17 mouse cellular contexts compared by ENCODE assay signal in the genomic region with DNA sequence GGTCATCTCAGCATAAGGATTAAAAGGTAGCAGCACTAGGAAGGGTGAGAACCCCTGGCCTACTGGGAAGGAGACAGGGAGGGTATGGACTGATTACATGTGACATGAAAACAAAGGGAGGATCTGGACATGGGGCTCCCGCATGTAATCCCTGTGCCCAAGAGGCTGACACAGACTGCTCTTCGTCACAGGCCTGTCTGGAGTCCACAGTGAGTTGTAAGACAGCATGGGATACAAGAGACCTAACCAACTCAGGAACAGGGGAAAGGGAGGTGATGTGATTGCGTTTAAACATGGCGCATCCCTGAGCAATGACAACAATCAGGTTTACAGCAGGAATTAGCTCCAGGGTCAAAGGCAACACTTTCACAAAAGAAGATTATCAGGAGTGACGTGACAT.
"Had no signal": no experiment of that assay in that cellular context is flagged by ENCODE, and none has a peak within 500 bp of the region (broad histone marks: within the 10 kb centered on the region; RNA-seq: fewer than 3 reads in every experiment).

No protein-coding gene starts in this region.

- DNase-seq: lung, adult 18-20 months; lung, embryonic 14.5 days; lung, postnatal 10 days; lung, postnatal 4 days; right cerebral cortex, adult 18-20 months; thymus, adult 2 months; thymus, postnatal 25 days; thymus, postnatal 4 days had no signal

- ATAC-seq: midbrain, embryonic 13.5 days; midbrain, embryonic 15.5 days had no signal

- H3K4me3 ChIP-seq: midbrain, embryonic 10.5 days; midbrain, embryonic 13.5 days; midbrain, embryonic 15.5 days; myocyte; neural tube, embryonic 13.5 days; neural tube, embryonic 15.5 days; stomach, embryonic 15.5 days had no signal

- H3K27ac ChIP-seq: liver, embryonic 14.5 days; midbrain, embryonic 10.5 days; midbrain, embryonic 13.5 days; midbrain, embryonic 15.5 days; neural tube, embryonic 13.5 days; neural tube, embryonic 15.5 days; stomach, embryonic 15.5 days; stomach, postnatal 0 days had no signal

- H3K27me3 ChIP-seq: midbrain, embryonic 13.5 days; midbrain, embryonic 15.5 days; neural tube, embryonic 13.5 days; neural tube, embryonic 15.5 days; stomach, embryonic 15.5 days had no signal

- H3K9ac ChIP-seq: liver, embryonic 14.5 days; lung, embryonic 14.5 days; midbrain, embryonic 13.5 days; midbrain, embryonic 15.5 days; neural tube, embryonic 13.5 days; neural tube, embryonic 15.5 days; stomach, embryonic 15.5 days had no signal

- H3K4me2 ChIP-seq: lung, embryonic 14.5 days; midbrain, embryonic 13.5 days; midbrain, embryonic 15.5 days; neural tube, embryonic 13.5 days; neural tube, embryonic 15.5 days; stomach, embryonic 15.5 days had no signal

- H3K9me3 ChIP-seq: midbrain, embryonic 10.5 days; midbrain, embryonic 13.5 days; midbrain, embryonic 15.5 days; neural tube, embryonic 13.5 days; neural tube, embryonic 15.5 days; stomach, embryonic 15.5 days had no signal
